Mouse (Mus musculus): ENCODE results near the gene Slc22a21. TPM values are rescaled to one million over a fixed set of nuclear protein-coding genes. Genes with fewer than 3 reads are reported as not detected.

Gene Slc22a21
- total RNA-seq, 1 experiment from 2014 or later: 3.7 TPM

DNA sequence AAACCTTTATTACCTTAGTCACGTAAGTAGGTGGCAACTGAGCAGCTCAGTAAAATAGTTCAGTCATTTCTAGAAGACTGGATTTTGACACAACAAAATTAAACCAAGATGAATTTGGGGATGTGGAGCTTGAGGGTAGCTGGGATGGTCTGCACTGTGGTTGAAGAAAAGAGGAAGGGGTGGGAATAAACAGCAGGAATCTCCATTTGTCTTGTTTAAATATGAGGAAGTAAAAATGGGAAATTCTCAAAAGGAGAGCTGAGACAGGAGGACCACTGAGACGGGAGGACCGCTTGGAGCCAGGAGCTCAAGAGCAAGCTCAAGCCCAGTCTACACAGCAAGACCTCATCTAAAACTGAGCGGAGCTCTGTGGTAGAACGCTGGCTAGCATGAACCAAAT lies 53.8 kb downstream of the Slc22a21 start:
- ATAC-seq (replicated peaks; ENCODE audit: insufficient number of reproducible peaks, low FRiP score, low TSS enrichment, poor library complexity, severe bottlenecking): no peak

DNA sequence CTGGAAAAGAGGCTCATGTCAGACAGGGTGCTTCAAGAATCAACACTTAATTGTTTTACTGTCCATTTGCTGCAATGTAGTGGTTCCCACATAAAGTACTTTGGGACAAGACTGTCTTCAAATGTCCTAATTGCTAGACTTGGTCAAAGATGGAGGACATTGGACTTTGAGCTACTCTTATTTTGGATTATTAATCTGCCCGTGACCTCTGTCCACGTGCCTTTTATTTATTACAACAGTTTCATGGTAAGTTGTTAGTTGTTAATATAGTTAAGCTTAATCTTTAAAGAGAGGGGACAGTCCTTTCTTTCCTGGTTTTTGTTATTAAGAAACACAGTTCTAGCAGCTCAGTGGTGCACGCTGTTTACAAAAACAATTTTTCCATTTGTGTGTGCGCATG lies 61.3 kb downstream of the Slc22a21 start:
- no peak for ATAC-seq (replicated peaks; ENCODE audit: insufficient number of reproducible peaks, low FRiP score, low TSS enrichment, poor library complexity, severe bottlenecking)

DNA sequence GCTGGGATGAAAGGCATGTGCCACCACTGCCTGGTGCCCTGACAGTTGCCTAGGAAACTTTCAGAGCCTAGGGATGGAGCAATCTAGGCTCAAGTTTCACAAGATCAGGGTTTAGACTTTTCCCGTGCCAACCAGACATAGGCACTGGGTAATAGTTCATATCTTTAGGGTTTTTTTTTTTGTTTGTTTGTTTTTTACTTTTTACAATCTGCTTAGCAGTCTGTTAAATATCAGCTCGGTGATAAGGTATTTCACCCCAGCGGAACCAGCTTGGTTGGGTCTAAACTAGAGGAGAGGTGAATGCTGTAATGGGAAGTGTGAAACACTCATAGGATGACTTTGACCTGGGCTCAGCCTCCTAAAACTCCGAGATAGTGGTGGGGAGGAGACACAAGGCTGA lies 69.1 kb downstream of the Slc22a21 start:
- ATAC-seq (replicated peaks; ENCODE audit: insufficient number of reproducible peaks, low FRiP score, low TSS enrichment, poor library complexity, severe bottlenecking): no peak

DNA sequence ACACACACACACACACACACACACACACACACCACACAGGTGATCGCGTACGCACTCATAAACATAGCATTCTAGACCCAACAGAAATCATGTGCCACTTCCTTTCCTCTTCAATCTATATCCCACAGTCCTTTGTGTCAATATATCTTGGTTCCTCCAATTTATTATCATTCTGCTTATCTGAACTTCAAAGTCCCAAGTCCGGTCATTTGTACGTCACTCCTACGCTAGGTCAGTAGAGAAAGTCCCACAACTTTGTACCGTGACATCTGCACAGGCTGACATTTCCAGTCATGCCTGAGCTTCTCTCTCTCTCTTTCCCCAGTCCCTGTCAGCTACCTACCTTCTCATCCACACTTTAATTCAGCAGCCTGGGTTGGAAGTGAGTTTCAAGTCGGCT lies 71.4 kb downstream of the Slc22a21 start:
- ATAC-seq (replicated peaks; ENCODE audit: insufficient number of reproducible peaks, low FRiP score, low TSS enrichment, poor library complexity, severe bottlenecking): no peak

DNA sequence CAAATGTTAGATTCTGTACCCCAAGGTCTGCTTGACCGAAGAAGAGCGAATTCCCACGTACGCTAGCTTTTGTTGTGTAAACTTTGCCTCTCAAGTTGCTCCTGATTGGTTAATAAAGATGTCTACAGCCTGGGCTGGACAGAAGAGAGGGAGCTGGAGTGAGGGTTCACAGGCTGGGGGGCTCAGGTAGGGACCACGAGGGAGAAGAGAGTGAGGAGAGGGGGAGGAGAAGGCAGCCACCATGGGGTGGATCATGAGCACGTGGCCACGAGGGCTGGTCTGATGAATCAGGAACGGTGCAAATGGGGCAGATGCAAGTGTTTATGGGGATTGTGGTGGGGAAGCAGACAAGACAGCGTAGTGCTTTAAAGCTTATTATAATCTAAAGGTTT lies 75.6 kb downstream of the Slc22a21 start:
- ATAC-seq (replicated peaks; ENCODE audit: insufficient number of reproducible peaks, low FRiP score, low TSS enrichment, poor library complexity, severe bottlenecking): no peak

DNA sequence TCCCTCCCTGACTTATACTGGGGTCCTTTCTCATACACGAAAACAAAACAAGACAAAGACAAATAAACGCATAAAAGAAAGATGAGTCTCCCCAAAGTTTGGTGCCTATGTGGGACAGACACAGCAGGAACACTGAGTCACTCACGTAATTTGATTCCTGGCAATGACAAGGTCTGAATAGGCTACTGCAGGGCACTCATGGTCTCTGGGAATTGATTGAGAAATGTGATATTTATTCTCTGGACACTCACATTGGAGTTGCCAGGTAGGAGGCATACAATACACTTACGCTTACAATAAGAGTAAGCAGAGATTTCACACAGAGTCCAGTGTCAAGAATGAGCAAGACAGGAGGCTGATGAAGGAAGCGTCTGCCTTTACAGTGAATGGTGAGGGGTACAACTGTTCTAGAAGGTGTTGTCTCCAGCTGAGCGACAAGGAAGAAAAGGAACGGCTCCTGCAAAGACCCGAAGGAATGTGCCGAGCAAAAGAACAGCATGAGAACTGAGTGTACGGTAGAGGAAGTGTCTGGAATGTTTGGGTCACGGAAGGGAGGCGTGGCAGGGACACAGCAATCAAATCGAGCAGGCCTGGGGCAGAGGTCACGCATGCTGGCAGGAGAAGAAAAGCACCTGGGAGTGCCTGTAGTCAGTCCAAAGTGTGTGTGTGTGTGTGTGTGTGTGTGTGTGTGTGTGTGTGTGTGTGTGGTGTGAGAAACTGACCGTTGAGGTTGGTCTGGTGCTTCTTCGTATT lies 76.2 kb downstream of the Slc22a21 start:
- ATAC-seq (replicated peaks; ENCODE audit: insufficient number of reproducible peaks, low FRiP score, low TSS enrichment, poor library complexity, severe bottlenecking): no peak

DNA sequence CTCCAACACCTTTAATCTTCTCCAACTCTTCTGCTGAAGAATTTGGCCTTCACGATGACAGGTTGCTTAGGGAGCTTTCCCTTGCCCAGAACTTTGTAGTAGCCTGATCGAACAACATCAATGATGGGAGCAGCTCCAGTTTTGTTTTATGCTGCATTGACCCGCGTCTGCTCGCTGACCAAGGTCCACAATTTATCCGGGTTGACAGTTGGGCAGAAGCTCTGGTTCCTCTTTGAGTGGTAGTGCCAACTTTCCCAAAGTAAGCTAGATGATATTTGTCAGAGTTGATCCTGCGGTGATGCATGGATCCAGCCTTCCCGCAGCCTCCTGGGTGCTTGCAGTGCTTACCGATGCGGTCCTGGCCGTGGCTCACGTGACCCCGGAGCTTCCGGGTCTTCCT lies 77.4 kb downstream of the Slc22a21 start:
- no peak for ATAC-seq (replicated peaks; ENCODE audit: insufficient number of reproducible peaks, low FRiP score, low TSS enrichment, poor library complexity, severe bottlenecking)

DNA sequence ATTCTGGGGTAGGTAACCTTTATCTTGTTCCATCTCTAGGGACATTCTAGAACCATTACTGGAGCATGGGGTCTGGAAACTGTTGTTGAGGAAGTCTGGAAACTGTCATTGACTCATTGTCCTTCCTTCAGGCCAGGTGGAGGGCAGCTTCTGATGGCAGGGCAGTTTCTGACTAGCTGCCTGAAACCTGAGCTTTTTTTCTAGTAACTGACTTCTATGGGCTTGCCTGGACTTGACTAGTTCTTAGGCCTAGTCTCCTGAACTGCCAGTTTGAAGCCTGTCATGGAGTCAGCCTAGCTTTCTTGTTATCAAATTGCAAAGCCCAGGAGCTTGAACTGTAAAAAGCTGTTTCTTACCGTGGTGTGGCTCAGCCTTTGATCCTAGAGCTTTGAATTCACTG lies 79.1 kb downstream of the Slc22a21 start:
- no peak for ATAC-seq (replicated peaks; ENCODE audit: insufficient number of reproducible peaks, low FRiP score, low TSS enrichment, poor library complexity, severe bottlenecking)

DNA sequence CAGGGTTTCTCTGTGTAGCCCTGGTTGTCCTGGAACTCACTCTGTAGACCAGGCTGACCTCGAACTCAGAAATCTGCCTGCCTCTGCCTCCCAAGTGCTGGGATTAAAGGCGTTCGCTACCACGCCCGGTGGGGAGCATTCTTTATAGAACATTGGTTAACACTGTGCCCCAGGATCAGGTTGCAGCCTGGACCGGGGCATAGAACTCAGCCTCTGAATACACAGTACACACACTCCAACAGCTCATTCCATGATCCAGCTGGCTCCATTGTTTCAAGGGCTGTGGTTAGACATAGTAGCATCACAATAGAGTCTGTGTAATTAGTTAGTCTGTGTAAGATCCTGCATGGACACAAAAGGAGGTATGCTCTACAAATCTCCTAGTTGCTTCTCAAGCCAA lies 80.2 kb downstream of the Slc22a21 start:
- no peak for ATAC-seq (replicated peaks; ENCODE audit: insufficient number of reproducible peaks, low FRiP score, low TSS enrichment, poor library complexity, severe bottlenecking)

Other genes starting within 250 kb of the Slc22a21 start
- gene Irf1, start 210.3 kb downstream of the Slc22a21 start, total RNA-seq (2017): 300 to 388 TPM (median 378 TPM) in 3 replicates
- 0.68 TPM in 1 of 3 replicates, not detected in the others for gene Gm17334, start 207.1 kb downstream of the Slc22a21 start, total RNA-seq (2017)
- gene Gm12216, start 121.1 kb downstream of the Slc22a21 start, total RNA-seq (2017): 5.5 to 14.4 TPM (median 10.2 TPM) in 3 replicates
- 5.3 to 12.8 TPM (median 8.5 TPM) in 3 replicates for gene Slc22a5, start 88.7 kb downstream of the Slc22a21 start, total RNA-seq (2017)
- gene Slc22a4, start 47.8 kb upstream of the Slc22a21 start, total RNA-seq (2017): 0.78 to 2.1 TPM (median 1.1 TPM) in 3 replicates
- 0.29 to 1.6 TPM in 2 of 3 replicates, not detected in the other for gene Pdlim4, start 88.7 kb upstream of the Slc22a21 start, total RNA-seq (2017)
- gene P4ha2, start 119.8 kb upstream of the Slc22a21 start, total RNA-seq (2017): not detected in 3 replicates